Mouse (Mus musculus): Measurements from ENCODE around the gene Chst8.

DNA sequence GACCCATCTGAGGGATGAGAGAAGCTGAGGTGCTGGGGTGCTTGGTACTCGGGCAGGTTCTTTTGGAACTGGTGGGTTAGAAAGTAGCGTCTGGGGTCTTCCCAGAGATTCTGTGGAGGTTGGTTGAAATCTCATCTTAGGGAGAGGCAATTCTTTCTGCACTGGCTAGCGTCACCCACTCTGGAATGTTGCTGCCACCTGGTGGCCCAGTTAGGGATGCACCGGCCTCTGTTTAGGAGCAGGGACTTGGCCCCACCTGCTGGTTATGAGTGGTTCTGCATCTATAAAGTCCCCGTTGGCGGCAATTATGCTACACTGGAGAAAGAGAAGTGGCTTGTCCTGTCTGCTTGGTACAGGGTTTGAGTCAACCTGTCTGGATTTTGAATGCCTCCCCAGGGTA, 140.6 kb downstream of the Chst8 start:
- peak; percentile 100 for TF ChIP-seq CTCF (IDR thresholded peaks at IDR 0.05; ENCODE audit: insufficient read depth, low read length)
- TF ChIP-seq POLR2A (IDR thresholded peaks at IDR 0.05; ENCODE audit: borderline replicate concordance, extremely low read depth, low read depth, low read length): no peak

Measured in lung, adult 2 months (tissue).